Mouse (Mus musculus) layer of hippocampus, adult 2 months (tissue): ENCODE measurements around the gene Umod. TPM values are rescaled to one million over a fixed set of nuclear protein-coding genes. Genes with fewer than 3 reads are reported as not detected.

Experiments
- DNase-seq, 2 experiments: peaks; one replicate each; pipeline ENCODE4 v3.0.0; 2022; ENCODE audit warnings: low spot score in 2 of 2
- H3K27ac ChIP-seq: fragments of 200-600 bp; 2 replicates; pipeline ENCODE4 v1.8.1; 2022
- H3K4me3 ChIP-seq: fragments of 200-600 bp; 2 replicates; pipeline ENCODE4 v1.8.1; 2022; ENCODE audit warnings: mild to moderate bottlenecking
- CTCF ChIP-seq: fragments of 200-600 bp; conservative IDR thresholded peaks from 2 replicates; pipeline ENCODE4 v1.8.1; 2022; ENCODE audit warnings: antibody characterized with exemption, mild to moderate bottlenecking, moderate library complexity
- total RNA-seq, 2 experiments: library from RNA; stranded (reverse); gene quantifications; 2 replicates each; pipeline ENCODE4 v1.2.3; 2021

Gene Umod
- total RNA-seq, 2 experiments from 2014 or later, result not detected

- no peak for TF ChIP-seq CTCF
These were observed 32.1 kb upstream of the Umod start for GRCm38 (mm10) chr7:119511143-119511542.

GRCm38 (mm10) chr7:119490041-119490780, 11.1 kb upstream of the Umod start:
- Histone ChIP-seq H3K27ac (no peak overlapping the region), H3K4me3 (no peak overlapping the region)
- TF ChIP-seq CTCF, result no peak
- DNase-seq, result peak in 1 of 2 experiments; percentile 6

More at GRCm38 (mm10) chr7:119511143-119511542, 32.1 kb upstream of the Umod start:
- no peak overlapping the region for H3K4me3 ChIP-seq
- no peak for DNase-seq
- H3K27ac ChIP-seq, result no peak overlapping the region

GRCm38 (mm10) chr7:119486683-119487082, 7.6 kb upstream of the Umod start:
- no peak overlapping the region for H3K27ac ChIP-seq
- TF ChIP-seq CTCF, result no peak
- H3K4me3 ChIP-seq, result no peak overlapping the region
- no peak for DNase-seq

- DNase-seq, result no peak
- H3K4me3 ChIP-seq, result no peak overlapping the region
- TF ChIP-seq CTCF, result no peak
- no peak overlapping the region for H3K27ac ChIP-seq
These were observed 5.1 kb upstream of the Umod start for GRCm38 (mm10) chr7:119484154-119484553.

GRCm38 (mm10) chr7:119476500-119477389, 2.3 kb downstream of the Umod start:
- no peak overlapping the region for H3K27ac ChIP-seq
- peak; percentile 13; the same call in 1 of the 2 replicates for TF ChIP-seq CTCF
- no peak overlapping the region for H3K4me3 ChIP-seq
- no peak for DNase-seq

DNA sequence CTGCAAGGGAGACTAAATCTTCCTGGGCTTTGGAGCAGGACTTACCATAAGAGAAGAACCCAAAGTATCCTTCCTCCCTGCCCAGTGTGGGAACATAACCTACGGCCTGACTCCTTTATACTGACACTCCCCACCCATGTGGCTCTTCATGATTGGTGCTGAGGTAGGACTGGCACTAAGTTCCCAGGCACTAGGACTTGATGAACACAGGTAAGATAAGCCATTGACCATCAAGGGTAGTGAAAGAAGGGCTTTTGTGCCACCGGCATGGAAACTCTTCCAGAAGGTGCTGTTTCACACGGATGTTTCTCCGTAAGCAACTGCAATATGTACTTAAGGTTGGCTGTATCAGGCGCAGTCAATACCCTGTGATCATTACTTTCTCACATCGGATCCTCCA, 19.9 kb downstream of the Umod start, which contains the start of gene Gp2:
Gene Gp2 (minus strand): TSS at position 101 of the 400 bp plus-strand sequence.
- TF ChIP-seq CTCF, result no peak
- no peak for DNase-seq
- Histone ChIP-seq H3K4me3 (no peak within 1 kb of the TSS), H3K27ac (no peak within 1 kb of the TSS)

DNA sequence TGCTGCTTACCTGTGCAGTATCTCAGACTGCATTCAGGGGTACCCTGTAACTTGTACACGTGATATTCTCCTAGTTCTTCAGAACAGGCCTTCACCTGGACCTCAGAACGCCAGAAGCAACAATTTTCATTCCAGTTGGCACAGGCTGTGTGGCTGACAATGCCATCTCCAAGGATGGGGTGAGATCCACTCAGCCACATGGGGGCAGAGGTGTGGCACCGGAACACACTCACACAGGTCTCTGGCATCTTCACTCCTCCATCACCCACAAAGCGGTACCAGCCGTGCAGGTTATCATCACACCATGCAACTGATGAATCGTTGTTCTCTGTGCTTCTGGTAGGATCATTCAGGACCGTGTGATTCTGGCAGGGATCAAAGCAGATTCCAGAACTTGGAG, 24.9 kb downstream of the Umod start:
- TF ChIP-seq CTCF, result 0 out of 2 replicates have a peak, but pooled peaks have one; percentile 8
- Histone ChIP-seq H3K4me3 (no peak overlapping the region), H3K27ac (no peak overlapping the region)
- DNase-seq, result no peak

GRCm38 (mm10) chr7:119443849-119444248, 35.2 kb downstream of the Umod start:
- peak; percentile 78 for TF ChIP-seq CTCF
- Histone ChIP-seq H3K27ac (no peak overlapping the region), H3K4me3 (no peak overlapping the region)
- DNase-seq, result peak in 1 of 2 experiments; percentile 18

GRCm38 (mm10) chr7:119441938-119442337, 37.1 kb downstream of the Umod start:
- TF ChIP-seq CTCF, result no peak
- DNase-seq, result no peak
- no peak overlapping the region for H3K27ac ChIP-seq
- H3K4me3 ChIP-seq, result no peak overlapping the region

DNA sequence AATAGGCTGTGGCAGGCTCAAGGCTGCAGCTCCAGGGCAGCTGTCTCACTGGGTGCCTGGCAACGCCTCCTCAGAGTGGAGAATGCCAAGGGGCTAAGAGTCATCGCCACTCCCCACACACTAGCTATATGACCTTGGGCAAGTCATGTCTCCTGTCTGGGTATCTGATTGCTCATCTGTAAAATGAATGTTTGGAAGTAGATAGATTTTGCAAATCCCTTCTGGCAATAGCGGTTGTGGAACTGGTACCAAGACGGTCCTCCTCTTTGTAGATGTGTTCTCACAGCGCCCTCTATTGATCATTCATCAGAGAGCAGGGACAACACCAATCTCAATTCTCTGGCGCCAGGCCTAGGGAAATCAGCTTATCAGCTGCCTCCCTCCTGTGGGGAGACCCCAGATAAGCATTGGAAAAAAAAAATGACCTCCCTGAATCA, 51.9 kb downstream of the Umod start:
- H3K4me3 ChIP-seq, result no peak overlapping the region
- DNase-seq, result peak; percentile 83 to 84
- peak; percentile 93 for TF ChIP-seq CTCF
- H3K27ac ChIP-seq, result no peak overlapping the region

- Histone ChIP-seq H3K27ac (no peak overlapping the region), H3K4me3 (no peak overlapping the region)
- DNase-seq, result peak in 1 of 2 experiments; percentile 35
- no peak for TF ChIP-seq CTCF
These were observed 58.4 kb downstream of the Umod start for GRCm38 (mm10) chr7:119420730-119421129.

GRCm38 (mm10) chr7:119418523-119418922, 60.6 kb downstream of the Umod start:
- DNase-seq, result no peak

More at GRCm38 (mm10) chr7:119418523-119418922, 60.6 kb downstream of the Umod start:
- TF ChIP-seq CTCF, result no peak
- Histone ChIP-seq H3K4me3 (no peak overlapping the region), H3K27ac (no peak overlapping the region)

Other genes starting within 250 kb of the Umod start
- not detected for gene Gp2, start 20.0 kb downstream of the Umod start, total RNA-seq
- gene Acsm5, start 40.2 kb upstream of the Umod start, total RNA-seq, result under 1 TPM; 0.41 to 0.56 TPM
- not detected for gene Pdilt, start 44.2 kb upstream of the Umod start, total RNA-seq
- gene Acsm2, start 75.1 kb upstream of the Umod start, total RNA-seq, result not detected
- not detected for gene Acsm1, start 127.7 kb upstream of the Umod start, total RNA-seq
- gene Acsm4, start 210.7 kb upstream of the Umod start, total RNA-seq, result not detected
- gene Thumpd1, start 241.5 kb upstream of the Umod start, total RNA-seq, result 10 to 100 TPM; 44.9 to 49.2 TPM